Mouse (Mus musculus) cerebellum, adult 9-10 months (tissue): ENCODE results near the gene Slc52a3.

Experiments
- DNase-seq: peaks from one replicate; pipeline ENCODE4 v3.0.0; 2022

Gene Slc52a3

DNA sequence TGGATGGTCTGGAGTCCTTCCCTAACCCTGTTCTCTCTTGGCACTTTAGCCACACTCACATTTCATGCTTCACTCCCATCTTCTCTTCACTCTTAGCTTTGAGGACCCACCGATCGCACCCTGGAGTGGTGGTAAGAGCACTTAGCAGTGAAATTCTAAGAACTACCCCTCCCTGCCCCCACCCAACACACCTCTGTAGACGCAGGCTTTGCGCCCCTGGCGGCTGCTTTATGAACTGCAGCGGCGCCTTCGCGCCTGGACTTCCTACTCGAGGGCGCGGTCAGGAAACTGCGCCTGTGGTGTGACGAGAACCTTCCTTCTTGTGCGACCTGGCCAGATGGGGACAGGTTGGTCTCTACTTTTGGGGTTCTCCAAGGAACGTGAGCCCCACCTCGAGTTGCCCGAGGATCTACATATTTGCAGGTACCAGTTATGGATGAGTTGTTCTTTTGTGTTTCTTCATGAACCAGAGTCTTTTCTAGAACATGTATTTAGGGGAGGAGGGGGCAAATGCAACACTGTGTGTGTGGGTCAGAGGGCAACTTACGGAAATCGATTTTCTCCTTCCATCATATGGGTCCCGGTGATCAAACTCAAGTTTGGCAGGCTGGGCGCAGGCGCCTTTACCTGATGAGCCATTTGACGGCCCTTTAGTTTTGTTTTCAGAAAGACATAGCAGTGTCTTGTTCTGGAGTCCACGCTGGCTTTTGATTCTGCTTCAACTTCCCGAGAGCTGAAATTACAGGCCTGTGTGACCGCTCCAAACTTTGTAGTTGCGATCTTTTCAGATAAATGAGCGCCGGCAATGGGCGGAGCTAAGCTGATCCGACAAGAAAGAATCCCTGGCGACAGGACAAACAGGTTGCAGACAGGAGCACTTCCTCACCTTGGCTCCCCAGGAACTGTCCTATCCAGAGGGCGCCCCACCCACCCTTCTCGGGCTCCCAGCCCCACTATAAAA lies at the start of gene Slc52a3:
Gene Slc52a3 (plus strand): TSS at position 283 of the 961 bp plus-strand sequence.
- DNase-seq: peak; percentile 72

- DNase-seq: no peak
Observed at GRCm38 (mm10) chr2:151947617-151948016, 48.7 kb upstream of the Slc52a3 start.

GRCm38 (mm10) chr2:151948311-151948710 lies 48.0 kb upstream of the Slc52a3 start:
- DNase-seq: no peak

DNA sequence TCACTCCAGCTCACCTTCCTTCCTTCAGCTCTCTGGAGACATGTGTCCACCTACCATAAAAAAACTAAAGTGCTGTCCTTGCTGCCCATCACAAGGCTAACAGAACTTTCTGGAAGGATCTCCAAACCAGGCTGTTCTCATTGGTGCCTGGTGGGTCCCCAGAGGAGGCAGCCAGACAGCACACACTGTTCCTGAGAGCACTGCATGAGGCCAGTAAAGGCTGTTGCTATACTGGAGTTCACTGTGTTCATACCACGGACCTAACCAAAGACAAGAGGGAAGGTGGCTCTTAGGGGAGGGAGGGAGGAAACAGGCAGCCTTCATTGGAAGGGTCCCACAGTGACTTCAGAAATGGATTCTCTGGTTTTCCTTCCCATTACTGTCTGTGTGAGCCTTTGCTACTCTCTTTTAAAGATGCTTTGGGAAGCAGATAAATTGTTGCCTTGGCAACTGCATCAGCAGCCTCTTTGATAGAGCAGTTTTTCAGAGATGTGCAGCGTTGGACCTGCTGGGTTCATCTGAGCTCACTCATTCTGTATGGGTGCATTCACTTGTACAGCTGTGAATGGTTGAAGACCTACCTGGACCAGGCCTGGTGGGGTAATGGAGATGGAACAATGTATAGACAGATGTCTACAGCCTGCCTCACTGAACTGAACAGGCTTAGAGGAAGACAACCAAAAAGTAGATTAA lies 47.1 kb upstream of the Slc52a3 start:
- no peak for DNase-seq

GRCm38 (mm10) chr2:151953665-151954064 lies 42.6 kb upstream of the Slc52a3 start:
- DNase-seq: no peak

DNA sequence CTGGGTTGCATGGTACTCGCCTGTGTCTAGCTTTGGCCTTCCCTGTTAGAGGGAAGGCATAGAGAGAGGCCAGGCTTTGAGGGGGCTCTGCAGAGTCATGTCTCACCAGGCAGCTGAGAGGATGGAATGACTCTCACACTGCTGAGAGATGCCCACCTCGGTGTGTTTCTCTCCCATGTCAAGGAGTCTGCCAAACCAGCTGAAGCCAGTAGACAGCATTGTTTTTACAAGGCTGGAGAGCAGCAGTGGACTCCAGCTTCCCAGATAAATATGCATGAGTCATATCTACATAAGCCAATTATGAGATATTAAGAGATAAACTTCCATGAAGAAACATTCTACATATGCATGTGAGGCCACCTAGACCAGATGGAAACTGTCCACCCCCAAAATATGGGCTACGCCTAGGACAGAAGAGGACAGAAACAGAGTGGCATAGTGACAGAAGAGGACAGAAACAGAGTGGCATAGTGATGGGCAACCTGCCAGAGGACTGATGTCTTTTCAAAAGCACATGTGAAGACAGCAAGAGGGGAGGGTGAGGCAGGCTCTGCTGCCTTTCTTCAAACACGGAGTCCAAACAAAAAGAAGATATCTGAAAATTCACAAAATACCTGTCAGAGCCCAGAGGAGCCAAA lies 39.7 kb upstream of the Slc52a3 start:
- DNase-seq: no peak

GRCm38 (mm10) chr2:151959274-151959673 lies 37.0 kb upstream of the Slc52a3 start:
- no peak for DNase-seq

GRCm38 (mm10) chr2:151961284-151962196 lies 34.8 kb upstream of the Slc52a3 start:
- DNase-seq: no peak

DNA sequence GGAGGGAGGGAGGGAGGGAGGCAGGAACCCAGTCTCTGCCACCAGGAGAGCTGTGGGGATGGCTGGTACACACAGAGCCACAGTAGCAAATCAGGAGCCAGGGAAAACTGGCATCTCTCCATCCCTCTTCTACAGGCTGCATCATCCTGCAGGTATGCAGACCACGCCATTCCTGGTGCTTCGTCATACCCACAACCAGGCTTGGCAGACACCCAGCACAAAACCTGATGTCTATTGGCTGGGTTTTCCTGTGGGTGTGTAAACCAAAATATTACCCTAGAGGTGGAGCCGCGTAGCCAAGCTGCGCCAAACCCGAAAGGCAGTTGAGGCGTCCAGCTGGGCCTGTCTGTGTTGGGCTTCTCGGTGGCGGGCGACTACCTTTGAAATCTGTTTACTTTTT lies 33.8 kb upstream of the Slc52a3 start:
- peak; percentile 91 for DNase-seq

DNA sequence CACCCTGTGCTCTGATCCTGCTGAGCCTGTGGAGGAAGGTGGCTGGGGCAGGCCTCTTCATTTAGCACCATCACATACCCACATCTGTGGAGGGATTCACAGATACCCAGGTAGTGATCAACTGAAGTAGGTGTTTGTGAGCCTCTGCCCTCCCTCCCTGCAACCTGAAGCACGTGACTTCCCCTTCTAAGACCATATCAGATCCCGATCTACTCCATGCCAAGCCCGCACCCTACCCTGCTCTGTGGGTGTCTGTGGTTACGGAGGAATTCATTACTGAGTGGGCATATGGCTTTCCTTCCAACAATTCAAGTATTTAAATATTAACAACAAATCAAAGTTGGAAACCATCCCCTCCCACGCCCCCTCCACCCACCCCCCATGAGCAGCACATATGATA lies 33.0 kb upstream of the Slc52a3 start:
- DNase-seq: no peak

- no peak for DNase-seq
Observed at GRCm38 (mm10) chr2:151964052-151964451, 32.3 kb upstream of the Slc52a3 start.

DNA sequence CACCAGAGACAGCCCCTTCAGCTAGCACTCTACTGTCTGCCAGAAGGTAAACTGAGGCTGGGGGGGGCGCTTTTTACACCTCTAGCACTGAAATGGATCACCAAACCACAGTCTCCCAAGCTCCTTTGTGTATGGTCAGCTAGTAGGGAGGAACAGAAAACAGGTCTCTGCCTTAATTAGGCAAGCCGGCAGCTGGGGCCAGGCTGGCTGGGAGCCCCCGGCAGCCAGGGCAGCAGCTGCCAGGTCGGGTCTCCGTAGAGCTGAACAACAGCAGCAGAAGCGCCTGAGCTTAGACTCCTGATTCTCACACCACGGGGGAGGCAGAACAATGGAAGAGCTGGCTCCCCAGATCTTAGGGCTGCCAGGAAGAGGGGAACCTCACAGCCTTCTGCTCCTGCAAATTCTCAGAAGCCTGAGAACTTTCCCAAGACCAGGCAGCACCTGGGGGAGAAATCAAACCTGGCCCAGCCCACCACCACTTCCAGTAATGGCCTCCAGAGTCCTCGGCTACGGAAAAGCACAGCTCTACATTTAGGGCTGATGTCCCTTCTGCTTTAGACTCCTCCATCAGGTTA lies 29.0 kb upstream of the Slc52a3 start:
- DNase-seq: no peak

GRCm38 (mm10) chr2:151967792-151968191 lies 28.5 kb upstream of the Slc52a3 start:
- no peak for DNase-seq

GRCm38 (mm10) chr2:151968451-151968850 lies 27.9 kb upstream of the Slc52a3 start:
- DNase-seq: no peak

DNA sequence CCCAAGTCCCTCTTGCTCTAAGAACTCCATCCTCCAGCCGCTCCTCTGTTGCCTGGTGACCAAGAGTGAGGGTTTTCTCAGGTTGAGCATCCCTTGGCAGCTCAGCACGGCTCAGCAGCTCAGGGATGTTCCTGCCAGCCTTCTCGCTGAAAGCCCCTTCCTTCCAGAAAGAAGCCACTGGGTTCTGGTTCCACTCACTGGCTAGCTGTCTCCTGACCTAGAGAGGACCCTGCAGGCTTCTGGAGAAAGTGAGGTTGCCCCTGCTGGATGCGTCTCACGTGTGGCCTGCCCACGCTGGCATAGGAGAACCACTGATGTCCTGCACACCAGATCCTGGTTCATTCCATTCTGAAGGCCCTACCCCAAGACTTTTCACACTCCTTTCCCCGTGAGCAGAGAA lies 27.3 kb upstream of the Slc52a3 start:
- no peak for DNase-seq

- DNase-seq: no peak
Observed at GRCm38 (mm10) chr2:151969396-151969795, 26.9 kb upstream of the Slc52a3 start.

- DNase-seq: peak; percentile 52
Observed at GRCm38 (mm10) chr2:151970191-151971172, 25.8 kb upstream of the Slc52a3 start.

GRCm38 (mm10) chr2:151971748-151972147 lies 24.6 kb upstream of the Slc52a3 start:
- no peak for DNase-seq

DNA sequence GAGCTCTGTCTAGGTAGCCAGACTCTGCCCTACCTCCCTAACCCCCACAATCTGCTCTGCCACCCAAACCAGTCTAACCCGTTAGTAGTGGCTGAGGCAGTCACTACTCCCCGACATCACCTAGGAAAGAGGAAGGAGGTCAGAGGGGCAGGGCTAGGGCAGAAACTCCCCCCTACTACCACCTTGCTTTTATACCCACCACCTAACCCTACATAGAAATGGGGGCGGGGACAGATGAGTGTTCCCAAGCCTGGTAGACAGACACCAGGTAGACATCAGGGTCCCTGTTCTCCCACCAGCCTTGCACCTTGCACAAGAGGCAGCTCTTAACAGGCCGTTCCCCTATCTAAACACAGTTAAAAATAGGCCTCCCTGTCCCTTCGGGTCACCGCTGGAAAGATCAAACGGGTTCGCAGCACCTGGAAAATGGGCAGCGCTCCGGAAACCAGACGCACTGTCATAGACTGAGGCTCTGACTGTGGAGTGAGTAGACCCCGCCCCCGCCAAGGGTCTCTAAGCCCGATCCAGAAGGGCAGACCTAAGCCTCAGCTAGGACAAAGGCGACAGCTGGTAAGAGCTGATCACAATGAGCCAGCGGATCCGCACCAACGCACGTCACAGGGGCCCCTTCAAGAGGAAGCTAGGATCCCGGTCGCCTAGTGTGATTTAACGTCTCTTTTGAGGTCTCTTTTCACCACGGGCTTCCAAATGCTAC lies 23.3 kb upstream of the Slc52a3 start:
- DNase-seq: peak; percentile 36
